Mouse (Mus musculus): ENCODE measurements around the gene Mtmr1.
"Not testable (repeated sequence)": the region's sequence is repeated elsewhere in the genome, so short reads cannot be mapped to it uniquely, and the experiment has no call there.

Gene Mtmr1

GRCm38 (mm10) chrX:71364554-71364991 lies at the start of gene Mtmr1:
Mtmr1 (plus strand) TSS chrX:71364760.
- peak; percentile 55 for DNase-seq (ENCODE audit: low read depth, low spot score)

- peak; percentile 2 for DNase-seq (ENCODE audit: low read depth, low spot score)
Observed at GRCm38 (mm10) chrX:71352033-71352432, 12.5 kb upstream of the Mtmr1 start.

GRCm38 (mm10) chrX:71355331-71355730 lies 9.2 kb upstream of the Mtmr1 start:
- DNase-seq (ENCODE audit: low read depth, low spot score): no peak

- DNase-seq (ENCODE audit: low read depth, low spot score): not testable (repeated sequence)
Observed at GRCm38 (mm10) chrX:71361793-71362192, 2.8 kb upstream of the Mtmr1 start.

- no peak for DNase-seq (ENCODE audit: low read depth, low spot score)
Observed at GRCm38 (mm10) chrX:71364062-71364461, 498 bp upstream of the Mtmr1 start.

GRCm38 (mm10) chrX:71365011-71365410 lies 451 bp downstream of the Mtmr1 start:
- DNase-seq (ENCODE audit: low read depth, low spot score): no peak

- DNase-seq (ENCODE audit: low read depth, low spot score): no peak
Observed at GRCm38 (mm10) chrX:71365510-71365909, 950 bp downstream of the Mtmr1 start.

GRCm38 (mm10) chrX:71366973-71367372 lies 2.4 kb downstream of the Mtmr1 start:
- no peak for DNase-seq (ENCODE audit: low read depth, low spot score)

- no peak for DNase-seq (ENCODE audit: low read depth, low spot score)
Observed at GRCm38 (mm10) chrX:71376781-71377180, 12.2 kb downstream of the Mtmr1 start.

- no peak for DNase-seq (ENCODE audit: low read depth, low spot score)
Observed at GRCm38 (mm10) chrX:71378435-71378834, 13.9 kb downstream of the Mtmr1 start.

- peak; percentile 25 for DNase-seq (ENCODE audit: low read depth, low spot score)
Observed at GRCm38 (mm10) chrX:71381571-71381970, 17.0 kb downstream of the Mtmr1 start.

- no peak for DNase-seq (ENCODE audit: low read depth, low spot score)
Observed at GRCm38 (mm10) chrX:71396326-71396725, 31.8 kb downstream of the Mtmr1 start.

GRCm38 (mm10) chrX:71406290-71406689 lies 41.7 kb downstream of the Mtmr1 start:
- DNase-seq (ENCODE audit: low read depth, low spot score): no peak

GRCm38 (mm10) chrX:71408386-71408785 lies 43.8 kb downstream of the Mtmr1 start:
- no peak for DNase-seq (ENCODE audit: low read depth, low spot score)

GRCm38 (mm10) chrX:71412776-71413175 lies 48.2 kb downstream of the Mtmr1 start:
- DNase-seq (ENCODE audit: low read depth, low spot score): no peak

GRCm38 (mm10) chrX:71413616-71414015 lies 49.1 kb downstream of the Mtmr1 start:
- DNase-seq (ENCODE audit: low read depth, low spot score): no peak

GRCm38 (mm10) chrX:71424852-71425251 lies 60.3 kb downstream of the Mtmr1 start:
- no peak for DNase-seq (ENCODE audit: low read depth, low spot score)

GRCm38 (mm10) chrX:71425746-71426519 lies 61.4 kb downstream of the Mtmr1 start:
- peak; percentile 65 for DNase-seq (ENCODE audit: low read depth, low spot score)

- no peak for DNase-seq (ENCODE audit: low read depth, low spot score)
Observed at GRCm38 (mm10) chrX:71427491-71427890, 62.9 kb downstream of the Mtmr1 start.

GRCm38 (mm10) chrX:71430900-71431299 lies 66.3 kb downstream of the Mtmr1 start:
- no peak for DNase-seq (ENCODE audit: low read depth, low spot score)

- peak; percentile 16 for DNase-seq (ENCODE audit: low read depth, low spot score)
Observed at GRCm38 (mm10) chrX:71434448-71434847, 69.9 kb downstream of the Mtmr1 start.

- DNase-seq (ENCODE audit: low read depth, low spot score): peak; percentile 17
Observed at GRCm38 (mm10) chrX:71434860-71435259, 70.3 kb downstream of the Mtmr1 start.

GRCm38 (mm10) chrX:71435542-71435941 lies 71.0 kb downstream of the Mtmr1 start:
- DNase-seq (ENCODE audit: low read depth, low spot score): no peak

GRCm38 (mm10) chrX:71439473-71439872 lies 74.9 kb downstream of the Mtmr1 start:
- DNase-seq (ENCODE audit: low read depth, low spot score): no peak

Data from mesoderm, embryonic 11.5 days (tissue).